Mouse (Mus musculus) MEL (cell line): ENCODE data around the gene Fgf22. TPM values are rescaled to one million over a fixed set of nuclear protein-coding genes. Genes with fewer than 3 reads are reported as not detected.

ENCODE experiments used
- DNase-seq: peaks from one replicate; pipeline ENCODE4 v3.0.0; 2011; ENCODE audit warnings: low read depth, low spot score
- H3K27ac ChIP-seq: 2 replicates; pipeline ENCODE4 v1.5.1; 2012; ENCODE audit warnings: low read depth, mild to moderate bottlenecking, control low read depth, low read length, moderate library complexity; ENCODE audit not compliant: control insufficient read depth
- H3K27me3 ChIP-seq, 2 experiments: fragments of 150-350 bp in 1 of 2; sonication (generic) in 1 of 2; 2 replicates each; pipeline ENCODE4 v1.6.1; 2012; ENCODE audit warnings: low read length in 2 of 2, mild to moderate bottlenecking in 2 of 2, improper control_type of control experiment in 1 of 2, moderate library complexity in 1 of 2; ENCODE audit not compliant: insufficient read depth in 2 of 2, control insufficient read depth in 1 of 2
- H3K36me3 ChIP-seq, 2 experiments: 2 replicates each; pipeline ENCODE4 v1.6.1; 2012 to 2014; ENCODE audit warnings: low read length in 2 of 2, improper control_type of control experiment in 1 of 2, inconsistent platforms in 1 of 2, mild to moderate bottlenecking in 1 of 2; ENCODE audit not compliant: insufficient read depth in 2 of 2, control insufficient read depth in 1 of 2
- H3K4me1 ChIP-seq, 2 experiments: fragments of 150-350 bp in 1 of 2; sonication (generic) in 1 of 2; 2 replicates each; pipeline ENCODE4 v1.6.1; 2012; ENCODE audit warnings: low read length in 2 of 2, improper control_type of control experiment in 1 of 2, mild to moderate bottlenecking in 1 of 2; ENCODE audit not compliant: insufficient read depth in 2 of 2, control insufficient read depth in 1 of 2
- H3K4me3 ChIP-seq, 2 experiments: fragments of 150-350 bp in 1 of 2; sonication (generic) in 1 of 2; 2 replicates each; pipeline ENCODE4 v1.5.1; 2012; ENCODE audit warnings: low read depth in 2 of 2, low read length in 2 of 2, mild to moderate bottlenecking in 2 of 2, moderate library complexity in 2 of 2, control low read depth in 1 of 2, improper control_type of control experiment in 1 of 2; ENCODE audit not compliant: control insufficient read depth in 1 of 2, insufficient read depth in 1 of 2
- H3K79me2 ChIP-seq: 2 replicates; pipeline ENCODE4 v1.6.1; 2012; ENCODE audit warnings: mild to moderate bottlenecking, low read length, moderate library complexity; ENCODE audit not compliant: control insufficient read depth, poor library complexity, insufficient read depth
- H3K9ac ChIP-seq: 2 replicates; pipeline ENCODE4 v1.6.1; 2012; ENCODE audit warnings: low read depth, mild to moderate bottlenecking, control low read depth, low read length, moderate library complexity; ENCODE audit not compliant: control insufficient read depth, poor library complexity, severe bottlenecking
- H3K9me3 ChIP-seq: fragments of 150-350 bp; sonication (generic); replicated peaks from 2 replicates; pipeline ENCODE4 v1.6.1; 2012; ENCODE audit warnings: mild to moderate bottlenecking, low read length, improper control_type of control experiment, moderate library complexity; ENCODE audit not compliant: insufficient read depth
- BHLHE40 ChIP-seq: IDR thresholded peaks from 2 replicates; pipeline ENCODE4 v1.6.1; 2012; ENCODE audit warnings: low read depth, mild to moderate bottlenecking, inconsistent platforms, low read length, improper control_type of control experiment, borderline replicate concordance
- CHD1 ChIP-seq: IDR thresholded peaks from 2 replicates; pipeline ENCODE4 v1.6.1; 2012; ENCODE audit warnings: low read depth, mild to moderate bottlenecking, inconsistent platforms, low read length, improper control_type of control experiment
- CTCF ChIP-seq, 3 experiments: IDR thresholded peaks in 2 of 3; conservative IDR thresholded peaks in 1 of 3; 2 replicates each; pipeline ENCODE4 v1.5.1; 2011 to 2012; ENCODE audit warnings: low read length in 3 of 3, low read depth in 2 of 3, mild to moderate bottlenecking in 2 of 3, improper control_type of control experiment in 1 of 3, inconsistent platforms in 1 of 3, mixed read lengths in 1 of 3, moderate library complexity in 1 of 3; ENCODE audit not compliant: control insufficient read depth in 1 of 3, insufficient read depth in 1 of 3, poor library complexity in 1 of 3, severe bottlenecking in 1 of 3
- E2F4 ChIP-seq: IDR thresholded peaks from 2 replicates; pipeline ENCODE4 v1.6.1; 2011; ENCODE audit warnings: low read depth, low read length, improper control_type of control experiment, borderline replicate concordance
- EP300 ChIP-seq, 2 experiments: IDR thresholded peaks; 2 replicates each; pipeline ENCODE4 v1.6.1; 2011; ENCODE audit warnings: improper control_type of control experiment in 2 of 2, low read length in 2 of 2, low read depth in 1 of 2, mild to moderate bottlenecking in 1 of 2
- ETS1 ChIP-seq: IDR thresholded peaks from 2 replicates; pipeline ENCODE4 v1.6.1; 2012; ENCODE audit warnings: low read depth, mild to moderate bottlenecking, inconsistent platforms, low read length, improper control_type of control experiment, moderate library complexity
- GABPA ChIP-seq: IDR thresholded peaks from 2 replicates; pipeline ENCODE4 v1.6.1; 2012; ENCODE audit warnings: low read depth, mild to moderate bottlenecking, inconsistent platforms, low read length, improper control_type of control experiment, moderate library complexity
- GATA1 ChIP-seq: IDR thresholded peaks from 2 replicates; pipeline ENCODE4 v1.6.1; 2011; ENCODE audit warnings: low read depth, low read length, improper control_type of control experiment
- HCFC1 ChIP-seq: IDR thresholded peaks from 2 replicates; pipeline ENCODE4 v1.6.1; 2012; ENCODE audit warnings: low read depth, mild to moderate bottlenecking, inconsistent platforms, low read length, improper control_type of control experiment, moderate library complexity
- JUND ChIP-seq: IDR thresholded peaks from 2 replicates; pipeline ENCODE4 v1.6.1; 2011; ENCODE audit warnings: low read depth, mild to moderate bottlenecking, improper control_type of control experiment, low read length
- KAT2A ChIP-seq: conservative IDR thresholded peaks from 2 replicates; pipeline ENCODE4 v1.6.1; 2012; ENCODE audit warnings: low read depth, low read length, improper control_type of control experiment, inconsistent platforms
- MAX ChIP-seq: IDR thresholded peaks from 2 replicates; pipeline ENCODE4 v1.6.1; 2011; ENCODE audit warnings: low read length, improper control_type of control experiment
- MXI1 ChIP-seq: IDR thresholded peaks from 2 replicates; pipeline ENCODE4 v1.6.1; 2011; ENCODE audit warnings: mild to moderate bottlenecking, low read depth, low read length, improper control_type of control experiment
- MYB ChIP-seq: IDR thresholded peaks from 2 replicates; pipeline ENCODE4 v1.6.1; 2011; ENCODE audit warnings: mild to moderate bottlenecking, low read depth, low read length, improper control_type of control experiment
- MYC ChIP-seq: IDR thresholded peaks from 2 replicates; pipeline ENCODE4 v1.6.1; 2011; ENCODE audit warnings: low read depth, mild to moderate bottlenecking, low read length, improper control_type of control experiment, moderate library complexity
- POLR2A ChIP-seq, 2 experiments: IDR thresholded peaks; 2 replicates each; pipeline ENCODE4 v1.6.1; 2011 to 2012; ENCODE audit warnings: low read length in 2 of 2, mild to moderate bottlenecking in 2 of 2, control low read depth in 1 of 2, improper control_type of control experiment in 1 of 2, low read depth in 1 of 2, moderate library complexity in 1 of 2; ENCODE audit not compliant: control insufficient read depth in 1 of 2, insufficient read depth in 1 of 2, poor library complexity in 1 of 2
- POLR2AphosphoS2 ChIP-seq: IDR thresholded peaks from 2 replicates; pipeline ENCODE4 v1.6.1; 2011; ENCODE audit warnings: low read length, improper control_type of control experiment
- POLR2AphosphoS5 ChIP-seq: IDR thresholded peaks from 2 replicates; pipeline ENCODE4 v1.6.1; 2012; ENCODE audit warnings: low read depth, borderline replicate concordance, mild to moderate bottlenecking, inconsistent platforms, low read length, moderate library complexity, mixed read lengths
- SIN3A ChIP-seq: IDR thresholded peaks from 2 replicates; pipeline ENCODE4 v1.6.1; 2012; ENCODE audit warnings: low read length, improper control_type of control experiment, inconsistent platforms
- SMC3 ChIP-seq: IDR thresholded peaks from 2 replicates; pipeline ENCODE4 v1.6.1; 2011; ENCODE audit warnings: low read depth, low read length, improper control_type of control experiment
- TAL1 ChIP-seq: IDR thresholded peaks from 2 replicates; pipeline ENCODE4 v1.6.1; 2012; ENCODE audit warnings: mild to moderate bottlenecking, inconsistent platforms, low read length, moderate library complexity, mixed read lengths
- TCF12 ChIP-seq: IDR thresholded peaks from 2 replicates; pipeline ENCODE4 v1.6.1; 2014; ENCODE audit warnings: low read depth, mild to moderate bottlenecking, inconsistent platforms, low read length, improper control_type of control experiment, moderate library complexity
- UBTF ChIP-seq: IDR thresholded peaks from 2 replicates; pipeline ENCODE4 v1.6.1; 2012; ENCODE audit warnings: low read depth, mild to moderate bottlenecking, inconsistent platforms, low read length, improper control_type of control experiment, moderate library complexity, borderline replicate concordance; ENCODE audit not compliant: insufficient read depth
- polyA plus RNA-seq, 2 experiments: library from polyadenylated mRNA; stranded (reverse) in 1 of 2; unstranded in 1 of 2; fragments of >175 nt in 1 of 2; fragments of >200 nt in 1 of 2; gene quantifications; 2 replicates each; pipeline versions ENCODE4 v1.2.1 to v1.2.4; 2012; ENCODE audit warnings: low replicate concordance in 2 of 2, low read depth in 1 of 2; ENCODE audit not compliant: insufficient read length in 2 of 2, insufficient read depth in 1 of 2, missing spikeins in 1 of 2
- total RNA-seq: library from RNA; depleted of rRNA; stranded (reverse); fragments of 300-350 nt; gene quantifications from 2 replicates; pipeline ENCODE4 v1.2.3, GENCODE M21; 2012; rRNA removed

Gene Fgf22
- total RNA-seq (0.15 and 0.33 TPM in 2 replicates), polyA plus RNA-seq (under 1 TPM in 1 of 2 experiments, not detected in 1; 0.33 TPM)

- no peak for DNase-seq
- Histone ChIP-seq H3K4me3 (no peak within 1 kb of the TSS), H3K79me2 (no peaks in the 10 kb centered on the region)
Measured at GRCm38 (mm10) chr10:79754856-79755516, at the start of gene Fgf22. Gene Fgf22 (plus strand): TSS chr10:79755076.

GRCm38 (mm10) chr10:79705951-79706350 lies 48.9 kb upstream of the Fgf22 start:
- DNase-seq, result peak; percentile 78
- peak overlapping the region; percentile 12 for H3K27ac ChIP-seq
- TF ChIP-seq TCF12 (peak; percentile 87), UBTF (no peak), HCFC1 (no peak), TAL1 (peak; percentile 99), POLR2AphosphoS5 (no peak), SIN3A (peak; percentile 60), CTCF (IDR thresholded peaks at IDR 0.05 in 2 of 3, conservative IDR thresholded peaks at IDR 0.05 in 1 of 3; ENCODE audit: control insufficient read depth in 1 of 3, insufficient read depth in 1 of 3, low read depth in 2 of 3, low read length in 3 of 3, poor library complexity in 1 of 3, severe bottlenecking in 1 of 3) (no peak), MXI1 (0 out of 2 replicates have a peak, but pooled peaks have one; percentile 41), MYB (no peak), EP300 (IDR thresholded peaks at IDR 0.05; ENCODE audit: low read depth in 1 of 2, low read length in 2 of 2) (peak; percentile 59 to 70), MYC (no peak), E2F4 (no peak), SMC3 (no peak), GABPA (no peak), GATA1 (peak; percentile 83), POLR2AphosphoS2 (no peak), POLR2A (IDR thresholded peaks at IDR 0.05; ENCODE audit: control insufficient read depth in 1 of 2, insufficient read depth in 1 of 2, low read depth in 1 of 2, low read length in 2 of 2, poor library complexity in 1 of 2) (peak in 1 of 2 experiments; percentile 36; a peak in 1 of 4 replicates), ETS1 (peak; percentile 56)
- no peaks in the 10 kb centered on the region for H3K9me3 ChIP-seq
- H3K4me3 ChIP-seq, result peak overlapping the region; percentile 86 to 92
- peaks cover 0 to 14% of the 10 kb centered on the region in 2 experiments; a peak in 2 of 4 replicates for H3K36me3 ChIP-seq
- peak overlapping the region; percentile 84 for H3K9ac ChIP-seq
- peaks cover 9 to 16% of the 10 kb centered on the region in 2 experiments; a peak in 3 of 4 replicates for H3K4me1 ChIP-seq
- H3K27me3 ChIP-seq, result no peaks in the 10 kb centered on the region
- H3K79me2 ChIP-seq, result peaks cover 41% of the 10 kb centered on the region

More at GRCm38 (mm10) chr10:79754856-79755516, at the start of gene Fgf22:
- H3K27me3 ChIP-seq, result no peaks in the 10 kb centered on the region
- no peak within 1 kb of the TSS for H3K27ac ChIP-seq
- no peaks in the 10 kb centered on the region for H3K4me1 ChIP-seq
- no peaks in the 10 kb centered on the region for H3K9me3 ChIP-seq
- TF ChIP-seq ETS1 (no peak), MXI1 (no peak), MAX (no peak), KAT2A (no peak), MYC (no peak), BHLHE40 (no peak), JUND (no peak), CHD1 (no peak)
- peaks cover 0 to 4% of the 10 kb centered on the region in 2 experiments; a peak in 1 of 4 replicates for H3K36me3 ChIP-seq
- no peak within 1 kb of the TSS for H3K9ac ChIP-seq
